Mouse (Mus musculus): ENCODE measurements around the gene Cdc42ep2. TPM values are rescaled to one million over a fixed set of nuclear protein-coding genes. Genes with fewer than 3 reads are reported as not detected.

The Cdc42ep2 gene
- polyA plus RNA-seq, 1 experiment, result not detected

- Histone ChIP-seq H3K27ac (ENCODE audit: insufficient read depth, low read depth, low read length) (peak within 1 kb of the TSS; percentile 81), H3K4me1 (ENCODE audit: control insufficient read depth, insufficient read depth, low read length) (peaks cover 32% of the 10 kb centered on the region), H3K4me3 (ENCODE audit: insufficient read depth, low read depth, low read length) (peak within 1 kb of the TSS; percentile 6; the same call in 1 of the 2 replicates)
- TF ChIP-seq CTCF (IDR thresholded peaks at IDR 0.05; ENCODE audit: insufficient read depth, low read depth, low read length) (peak; percentile 61; the same call in 1 of the 2 replicates), POLR2A (IDR thresholded peaks at IDR 0.05; ENCODE audit: insufficient read depth, low read depth, low read length) (no peak)
- 22% methylated on average over 15 of the region's 15 CpGs for WGBS
These were observed 46.8 kb downstream of the Cdc42ep2 start, which contains the start of gene Slc25a45 for GRCm38 (mm10) chr19:5877618-5878361. TSS of gene Slc25a45 (plus strand) at chr19:5877808.

GRCm38 (mm10) chr19:5874969-5875480, 49.6 kb downstream of the Cdc42ep2 start, which contains the start of gene Frmd8:
TSS of gene Frmd8 (minus strand) at chr19:5875274.
- H3K27ac ChIP-seq (ENCODE audit: insufficient read depth, low read depth, low read length), result peak within 1 kb of the TSS; percentile 43
- under 1% methylated on average over 37 of the region's 37 CpGs for WGBS

GRCm38 (mm10) chr19:5874391-5874968, 50.1 kb downstream of the Cdc42ep2 start:
- 4% methylated on average over 13 of the region's 13 CpGs for WGBS
- no peak for TF ChIP-seq POLR2A (IDR thresholded peaks at IDR 0.05; ENCODE audit: insufficient read depth, low read depth, low read length)
- TF ChIP-seq CTCF (IDR thresholded peaks at IDR 0.05; ENCODE audit: insufficient read depth, low read depth, low read length), result no peak
- H3K4me3 ChIP-seq (ENCODE audit: insufficient read depth, low read depth, low read length), result peak overlapping the region; percentile 69
- no peak overlapping the region for H3K27ac ChIP-seq (ENCODE audit: insufficient read depth, low read depth, low read length)
- peaks cover 44% of the 10 kb centered on the region for H3K4me1 ChIP-seq (ENCODE audit: control insufficient read depth, insufficient read depth, low read length)

More at GRCm38 (mm10) chr19:5874969-5875480, 49.6 kb downstream of the Cdc42ep2 start, which contains the start of gene Frmd8:
- H3K4me3 ChIP-seq (ENCODE audit: insufficient read depth, low read depth, low read length), result peak within 1 kb of the TSS; percentile 69
- peaks cover 44% of the 10 kb centered on the region for H3K4me1 ChIP-seq (ENCODE audit: control insufficient read depth, insufficient read depth, low read length)
- TF ChIP-seq CTCF (IDR thresholded peaks at IDR 0.05; ENCODE audit: insufficient read depth, low read depth, low read length) (no peak), POLR2A (IDR thresholded peaks at IDR 0.05; ENCODE audit: insufficient read depth, low read depth, low read length) (no peak; the same call in 1 of the 2 replicates)

- TF ChIP-seq CTCF (IDR thresholded peaks at IDR 0.05; ENCODE audit: insufficient read depth, low read depth, low read length), result no peak
- no peak for TF ChIP-seq POLR2A (IDR thresholded peaks at IDR 0.05; ENCODE audit: insufficient read depth, low read depth, low read length)
- Histone ChIP-seq H3K4me3 (ENCODE audit: insufficient read depth, low read depth, low read length) (no peak overlapping the region), H3K27ac (ENCODE audit: insufficient read depth, low read depth, low read length) (no peak overlapping the region), H3K4me1 (ENCODE audit: control insufficient read depth, insufficient read depth, low read length) (peaks cover 33% of the 10 kb centered on the region)
- 91% methylated on average over 19 of the region's 19 CpGs for WGBS
These were observed 51.6 kb downstream of the Cdc42ep2 start for GRCm38 (mm10) chr19:5872931-5873556.

GRCm38 (mm10) chr19:5872528-5872927, 52.1 kb downstream of the Cdc42ep2 start:
- no peak overlapping the region for H3K4me3 ChIP-seq (ENCODE audit: insufficient read depth, low read depth, low read length)
- H3K27ac ChIP-seq (ENCODE audit: insufficient read depth, low read depth, low read length), result no peak overlapping the region
- WGBS, result 87% methylated on average over 4 of the region's 4 CpGs
- TF ChIP-seq CTCF (IDR thresholded peaks at IDR 0.05; ENCODE audit: insufficient read depth, low read depth, low read length) (no peak), POLR2A (IDR thresholded peaks at IDR 0.05; ENCODE audit: insufficient read depth, low read depth, low read length) (no peak)
- peaks cover 28% of the 10 kb centered on the region for H3K4me1 ChIP-seq (ENCODE audit: control insufficient read depth, insufficient read depth, low read length)

- 59% methylated on average over 6 of the region's 6 CpGs for WGBS
- no peak for TF ChIP-seq CTCF (IDR thresholded peaks at IDR 0.05; ENCODE audit: insufficient read depth, low read depth, low read length)
- TF ChIP-seq POLR2A (IDR thresholded peaks at IDR 0.05; ENCODE audit: insufficient read depth, low read depth, low read length), result no peak
- Histone ChIP-seq H3K4me3 (ENCODE audit: insufficient read depth, low read depth, low read length) (no peak overlapping the region), H3K27ac (ENCODE audit: insufficient read depth, low read depth, low read length) (no peak overlapping the region), H3K4me1 (ENCODE audit: control insufficient read depth, insufficient read depth, low read length) (peaks cover 23% of the 10 kb centered on the region)
These were observed 52.9 kb downstream of the Cdc42ep2 start for GRCm38 (mm10) chr19:5871683-5872082.

- no peak for TF ChIP-seq CTCF (IDR thresholded peaks at IDR 0.05; ENCODE audit: insufficient read depth, low read depth, low read length)
- no peak for TF ChIP-seq POLR2A (IDR thresholded peaks at IDR 0.05; ENCODE audit: insufficient read depth, low read depth, low read length)
- Histone ChIP-seq H3K4me1 (ENCODE audit: control insufficient read depth, insufficient read depth, low read length) (peaks cover 23% of the 10 kb centered on the region), H3K27ac (ENCODE audit: insufficient read depth, low read depth, low read length) (no peak overlapping the region), H3K4me3 (ENCODE audit: insufficient read depth, low read depth, low read length) (no peak overlapping the region)
- 18% methylated on average over 6 of the region's 7 CpGs for WGBS
These were observed 53.3 kb downstream of the Cdc42ep2 start for GRCm38 (mm10) chr19:5871273-5871672.

GRCm38 (mm10) chr19:5868096-5868495, 56.5 kb downstream of the Cdc42ep2 start:
- Histone ChIP-seq H3K4me1 (ENCODE audit: control insufficient read depth, insufficient read depth, low read length) (peaks cover 15% of the 10 kb centered on the region), H3K4me3 (ENCODE audit: insufficient read depth, low read depth, low read length) (no peak overlapping the region), H3K27ac (ENCODE audit: insufficient read depth, low read depth, low read length) (no peak overlapping the region)
- WGBS, result 92% methylated on average over 6 of the region's 6 CpGs
- no peak for TF ChIP-seq POLR2A (IDR thresholded peaks at IDR 0.05; ENCODE audit: insufficient read depth, low read depth, low read length)
- TF ChIP-seq CTCF (IDR thresholded peaks at IDR 0.05; ENCODE audit: insufficient read depth, low read depth, low read length), result no peak

Other genes starting within 250 kb of the Cdc42ep2 start
- gene Map3k11, start 236.1 kb downstream of the Cdc42ep2 start, polyA plus RNA-seq (2012; ENCODE audit: insufficient read depth, insufficient read length, low replicate concordance, missing spikeins), result not detected in 2 replicates
- gene Pcnx3, start 235.9 kb downstream of the Cdc42ep2 start, polyA plus RNA-seq (2012; ENCODE audit: insufficient read depth, insufficient read length, low replicate concordance, missing spikeins), result not detected in 2 replicates
- gene Kcnk7, start 220.4 kb downstream of the Cdc42ep2 start, polyA plus RNA-seq (2012; ENCODE audit: insufficient read depth, insufficient read length, low replicate concordance, missing spikeins), result not detected in 2 replicates
- gene Ehbp1l1, start 198.5 kb downstream of the Cdc42ep2 start, polyA plus RNA-seq (2012; ENCODE audit: insufficient read depth, insufficient read length, low replicate concordance, missing spikeins), result not detected in 2 replicates
- not detected in 2 replicates for gene Fam89b, start 195.2 kb downstream of the Cdc42ep2 start, polyA plus RNA-seq (2012; ENCODE audit: insufficient read depth, insufficient read length, low replicate concordance, missing spikeins)
- not detected in 2 replicates for gene Ltbp3, start 183.9 kb downstream of the Cdc42ep2 start, polyA plus RNA-seq (2012; ENCODE audit: insufficient read depth, insufficient read length, low replicate concordance, missing spikeins)
- gene Scyl1, start 153.4 kb downstream of the Cdc42ep2 start, polyA plus RNA-seq (2012; ENCODE audit: insufficient read depth, insufficient read length, low replicate concordance, missing spikeins), result not detected in 2 replicates
- not detected in 2 replicates for gene Frmd8, start 49.5 kb downstream of the Cdc42ep2 start, polyA plus RNA-seq (2012; ENCODE audit: insufficient read depth, insufficient read length, low replicate concordance, missing spikeins)
- not detected in 2 replicates for gene Slc25a45, start 47.0 kb downstream of the Cdc42ep2 start, polyA plus RNA-seq (2012; ENCODE audit: insufficient read depth, insufficient read length, low replicate concordance, missing spikeins)
- not detected in 2 replicates for gene Tigd3, start 30.7 kb downstream of the Cdc42ep2 start, polyA plus RNA-seq (2012; ENCODE audit: insufficient read depth, insufficient read length, low replicate concordance, missing spikeins)
- gene Dpf2, start 11.8 kb downstream of the Cdc42ep2 start, polyA plus RNA-seq (2012; ENCODE audit: insufficient read depth, insufficient read length, low replicate concordance, missing spikeins), result not detected in 2 replicates
- not detected in 2 replicates for gene Pola2, start 39.4 kb upstream of the Cdc42ep2 start, polyA plus RNA-seq (2012; ENCODE audit: insufficient read depth, insufficient read length, low replicate concordance, missing spikeins)
- gene Slc22a20, start 61.3 kb upstream of the Cdc42ep2 start, polyA plus RNA-seq (2012; ENCODE audit: insufficient read depth, insufficient read length, low replicate concordance, missing spikeins), result not detected in 2 replicates
- gene Capn1, start 91.1 kb upstream of the Cdc42ep2 start, polyA plus RNA-seq (2012; ENCODE audit: insufficient read depth, insufficient read length, low replicate concordance, missing spikeins), result not detected in 2 replicates
- not detected in 2 replicates for gene Syvn1, start 121.8 kb upstream of the Cdc42ep2 start, polyA plus RNA-seq (2012; ENCODE audit: insufficient read depth, insufficient read length, low replicate concordance, missing spikeins)
- not detected in 2 replicates for gene Mrpl49, start 133.0 kb upstream of the Cdc42ep2 start, polyA plus RNA-seq (2012; ENCODE audit: insufficient read depth, insufficient read length, low replicate concordance, missing spikeins)
- gene Fau, start 133.0 kb upstream of the Cdc42ep2 start, polyA plus RNA-seq (2012; ENCODE audit: insufficient read depth, insufficient read length, low replicate concordance, missing spikeins), result 1,126 and 1,387 TPM in 2 replicates
- gene Znhit2, start 136.4 kb upstream of the Cdc42ep2 start, polyA plus RNA-seq (2012; ENCODE audit: insufficient read depth, insufficient read length, low replicate concordance, missing spikeins), result not detected in 2 replicates
- gene Tm7sf2, start 143.6 kb upstream of the Cdc42ep2 start, polyA plus RNA-seq (2012; ENCODE audit: insufficient read depth, insufficient read length, low replicate concordance, missing spikeins), result not detected in 2 replicates
- gene Vps51, start 152.4 kb upstream of the Cdc42ep2 start, polyA plus RNA-seq (2012; ENCODE audit: insufficient read depth, insufficient read length, low replicate concordance, missing spikeins), result not detected in 2 replicates
- gene Tmem262, start 155.2 kb upstream of the Cdc42ep2 start, polyA plus RNA-seq (2012; ENCODE audit: insufficient read depth, insufficient read length, low replicate concordance, missing spikeins), result not detected in 2 replicates
- gene Gm28374, start 157.4 kb upstream of the Cdc42ep2 start, polyA plus RNA-seq (2012; ENCODE audit: insufficient read depth, insufficient read length, low replicate concordance, missing spikeins), result not detected in 2 replicates
- gene Zfpl1, start 160.1 kb upstream of the Cdc42ep2 start, polyA plus RNA-seq (2012; ENCODE audit: insufficient read depth, insufficient read length, low replicate concordance, missing spikeins), result not detected in 2 replicates
- gene Cdca5, start 160.2 kb upstream of the Cdc42ep2 start, polyA plus RNA-seq (2012; ENCODE audit: insufficient read depth, insufficient read length, low replicate concordance, missing spikeins), result not detected in 2 replicates
- not detected in 2 replicates for gene AC131692.1, start 169.6 kb upstream of the Cdc42ep2 start, polyA plus RNA-seq (2012; ENCODE audit: insufficient read depth, insufficient read length, low replicate concordance, missing spikeins)
- gene Naaladl1, start 181.0 kb upstream of the Cdc42ep2 start, polyA plus RNA-seq (2012; ENCODE audit: insufficient read depth, insufficient read length, low replicate concordance, missing spikeins), result not detected in 2 replicates
- not detected in 2 replicates for gene Sac3d1, start 193.8 kb upstream of the Cdc42ep2 start, polyA plus RNA-seq (2012; ENCODE audit: insufficient read depth, insufficient read length, low replicate concordance, missing spikeins)
- not detected in 2 replicates for gene Snx15, start 203.5 kb upstream of the Cdc42ep2 start, polyA plus RNA-seq (2012; ENCODE audit: insufficient read depth, insufficient read length, low replicate concordance, missing spikeins)
- not detected in 2 replicates for gene Batf2, start 216.2 kb upstream of the Cdc42ep2 start, polyA plus RNA-seq (2012; ENCODE audit: insufficient read depth, insufficient read length, low replicate concordance, missing spikeins)
- gene Arl2, start 216.7 kb upstream of the Cdc42ep2 start, polyA plus RNA-seq (2012; ENCODE audit: insufficient read depth, insufficient read length, low replicate concordance, missing spikeins), result not detected in 2 replicates